Mouse (Mus musculus) ES-Bruce4 (cell line): ENCODE data around the gene Unc5b.

Experiments used
- CTCF ChIP-seq: IDR thresholded peaks from one replicate; pipeline ENCODE4 v1.8.1; 2011; ENCODE audit warnings: low read depth, low read length
- EP300 ChIP-seq: IDR thresholded peaks from 2 replicates; pipeline ENCODE4 v1.6.1; 2011; ENCODE audit warnings: low read depth, low read length; ENCODE audit not compliant: insufficient read depth
- POLR2A ChIP-seq: IDR thresholded peaks from one replicate; pipeline ENCODE4 v1.8.1; 2011; ENCODE audit warnings: low read length; ENCODE audit not compliant: insufficient read depth

DNA sequence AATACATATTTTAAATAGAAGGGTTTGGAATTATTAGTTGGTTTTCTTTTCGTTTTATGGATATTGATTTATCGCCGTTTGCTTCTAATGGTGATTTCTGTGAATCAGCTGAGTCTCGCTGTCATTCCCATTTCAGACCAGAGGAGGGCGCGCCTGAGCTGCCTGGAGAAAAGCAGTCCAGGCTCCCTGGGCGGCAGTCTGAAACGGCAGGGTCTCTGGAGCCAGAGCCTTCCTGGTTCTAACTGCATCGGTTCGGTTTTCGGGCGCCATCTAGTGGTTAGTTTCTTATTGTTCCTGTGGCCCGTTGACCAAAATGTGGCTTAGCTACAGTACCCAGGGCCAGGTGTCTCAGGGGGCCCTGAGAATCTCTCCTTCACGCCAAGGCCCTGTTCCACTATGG, 71.0 kb downstream of the Unc5b start:
- TF ChIP-seq CTCF (peak; percentile 97), POLR2A (no peak), EP300 (0 out of 2 replicates have a peak, but pooled peaks have one; percentile 8)
